Mouse (Mus musculus) thymus, adult 2 months (tissue): ENCODE measurements at regions not wholly inside any gene's neighbourhood (a gene's known extent, or its start where the extent isn't known, plus 50 kb on each side); places are given as distances from the start of the nearest gene placed in this dataset.

ENCODE experiments used
- DNase-seq: peaks from one replicate; pipeline ENCODE4 v3.0.0; 2021
- H3K27ac ChIP-seq: fragments of 200-500 bp; 2 replicates; pipeline ENCODE4 v1.5.1; 2012; ENCODE audit warnings: low read length, control low read depth; ENCODE audit not compliant: control insufficient read depth, insufficient read depth
- H3K27me3 ChIP-seq: fragments of 200-500 bp; 2 replicates; pipeline ENCODE4 v1.6.1; 2012; ENCODE audit warnings: mild to moderate bottlenecking, low read length, moderate library complexity, mixed read lengths; ENCODE audit not compliant: control insufficient read depth, insufficient read depth
- H3K36me3 ChIP-seq: fragments of 200-500 bp; 2 replicates; pipeline ENCODE4 v1.6.1; 2012; ENCODE audit warnings: mild to moderate bottlenecking, low read length, moderate library complexity; ENCODE audit not compliant: control insufficient read depth, insufficient read depth
- H3K4me1 ChIP-seq: fragments of 200-500 bp; replicated peaks from 2 replicates; pipeline ENCODE4 v1.6.1; 2012; ENCODE audit warnings: low read length; ENCODE audit not compliant: control insufficient read depth, insufficient read depth
- H3K4me3 ChIP-seq: fragments of 200-500 bp; 2 replicates; pipeline ENCODE4 v1.5.1; 2012; ENCODE audit warnings: mild to moderate bottlenecking, low read length, control low read depth, moderate library complexity; ENCODE audit not compliant: control insufficient read depth, insufficient read depth
- CTCF ChIP-seq: fragments of 200-500 bp; IDR thresholded peaks from 2 replicates; pipeline ENCODE4 v1.5.1; 2012; ENCODE audit warnings: mild to moderate bottlenecking, control low read depth, low read length, moderate library complexity, borderline replicate concordance; ENCODE audit not compliant: control insufficient read depth, poor library complexity, insufficient read depth; ENCODE audit errors: extremely low read depth
- POLR2A ChIP-seq: fragments of 200-500 bp; IDR thresholded peaks from 2 replicates; pipeline ENCODE4 v1.6.1; 2012; ENCODE audit warnings: mild to moderate bottlenecking, low read length, control low read depth, moderate library complexity; ENCODE audit not compliant: control insufficient read depth, poor library complexity, insufficient read depth; ENCODE audit errors: extremely low read depth
- WGBS: fragments of 180-500 bp; shearing (Covaris S2); methylation state at CpG from one replicate; pipeline ENCODE4 v1.1.7; 2018; 5-methylcytosine and 5-hydroxymethylcytosine counted together

- no peak for DNase-seq
- H3K27me3 ChIP-seq = no peaks in the 10 kb centered on the region
- WGBS = 96% methylated on average over 3 of the region's 3 CpGs
- TF ChIP-seq POLR2A (no peak), CTCF (no peak)
- no peaks in the 10 kb centered on the region for H3K4me1 ChIP-seq
- H3K36me3 ChIP-seq = no peaks in the 10 kb centered on the region
- no peak overlapping the region for H3K4me3 ChIP-seq
- H3K27ac ChIP-seq = no peak overlapping the region
These were observed 167.3 kb downstream of the Rab11fip4 start for GRCm38 (mm10) chr11:79758281-79758680.

DNA sequence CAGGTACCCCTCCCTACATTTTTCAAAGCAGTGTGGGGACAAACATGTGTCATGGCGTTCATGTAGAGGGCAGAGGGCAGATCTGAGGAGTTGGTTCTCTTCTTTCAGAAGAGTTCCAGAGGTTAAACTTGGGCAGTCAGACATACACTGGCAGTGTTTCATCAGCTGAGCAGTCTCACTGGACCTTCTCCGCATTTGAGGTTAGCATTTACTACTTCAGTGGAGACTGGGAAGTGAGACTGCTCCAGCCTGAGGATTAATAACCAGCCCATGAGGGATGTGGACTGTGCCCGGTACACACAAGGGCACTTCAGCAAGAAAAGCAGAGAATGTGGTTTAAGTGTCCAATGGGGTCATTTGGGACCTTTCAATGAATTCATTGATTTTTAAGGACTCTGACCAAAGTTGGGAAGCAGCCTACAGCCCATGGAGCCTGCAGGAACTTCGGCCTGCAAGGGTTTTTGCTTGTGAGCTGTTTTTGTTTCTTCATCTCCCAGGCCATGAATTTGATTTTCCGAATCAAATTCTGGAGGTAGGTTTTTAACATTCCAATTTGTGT, 166.6 kb downstream of the Rab11fip4 start:
- Histone ChIP-seq H3K36me3 (no peaks in the 10 kb centered on the region), H3K27me3 (no peaks in the 10 kb centered on the region), H3K27ac (no peak overlapping the region), H3K4me1 (no peaks in the 10 kb centered on the region), H3K4me3 (no peak overlapping the region)
- WGBS = 95% methylated on average over 5 of the region's 5 CpGs
- TF ChIP-seq CTCF (no peak), POLR2A (no peak)
- DNase-seq = no peak

DNA sequence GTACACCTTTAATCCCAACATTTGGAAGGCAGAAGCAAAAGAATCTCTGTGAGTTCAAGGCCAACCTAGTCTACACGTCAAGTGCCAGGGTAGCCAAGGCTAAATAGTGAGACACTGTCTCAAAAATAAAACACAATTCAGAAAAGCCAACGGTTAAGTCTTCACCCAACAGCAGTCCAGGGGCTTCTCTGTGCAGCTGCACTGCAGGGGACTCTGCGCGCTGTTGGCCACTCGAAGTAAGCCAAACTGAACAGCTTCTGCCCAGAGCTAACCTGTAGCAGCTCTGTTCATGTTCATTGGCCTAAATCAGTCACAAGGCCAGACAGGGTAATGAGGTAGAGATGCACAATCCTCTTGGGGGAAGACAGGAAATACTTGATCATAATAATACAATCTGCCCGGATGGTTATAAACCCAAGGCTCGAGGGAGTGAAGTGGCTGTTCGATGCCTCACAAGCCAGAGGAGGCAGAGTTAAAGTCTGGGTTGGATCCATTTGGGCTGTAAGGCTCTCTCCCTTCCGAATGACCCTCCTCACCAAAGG, 165.4 kb downstream of the Rab11fip4 start:
- no peak overlapping the region for H3K27ac ChIP-seq
- TF ChIP-seq CTCF (no peak), POLR2A (no peak)
- no peak for DNase-seq
- no peaks in the 10 kb centered on the region for H3K36me3 ChIP-seq
- H3K27me3 ChIP-seq = no peaks in the 10 kb centered on the region
- H3K4me3 ChIP-seq = no peak overlapping the region
- no peaks in the 10 kb centered on the region for H3K4me1 ChIP-seq
- 97% methylated on average over 9 of the region's 9 CpGs for WGBS

DNA sequence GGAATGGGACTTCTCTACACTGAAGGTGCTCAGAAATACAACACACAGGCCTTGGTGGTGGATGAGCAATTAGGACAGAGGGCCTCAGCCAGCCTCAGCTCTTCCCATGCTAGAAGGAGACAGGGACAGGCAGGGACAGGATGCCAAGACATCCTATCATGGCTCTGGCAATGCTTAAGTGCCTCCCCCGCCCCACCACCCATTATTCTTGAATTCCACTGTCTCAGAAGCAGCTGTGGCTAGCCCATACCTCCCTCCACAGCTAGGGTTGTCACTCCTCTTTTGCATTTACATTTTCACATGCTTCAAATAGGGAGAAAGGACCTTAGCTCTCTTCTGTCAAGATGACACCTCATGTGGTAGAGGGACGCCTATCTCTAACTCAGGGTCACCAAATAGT, 162.5 kb downstream of the Rab11fip4 start:
- no peak overlapping the region for H3K27ac ChIP-seq
- WGBS = 92% methylated on average over 2 of the region's 2 CpGs
- TF ChIP-seq POLR2A (no peak), CTCF (no peak)
- DNase-seq = no peak
- no peaks in the 10 kb centered on the region for H3K27me3 ChIP-seq
- no peaks in the 10 kb centered on the region for H3K36me3 ChIP-seq
- no peak overlapping the region for H3K4me3 ChIP-seq
- H3K4me1 ChIP-seq = no peaks in the 10 kb centered on the region

GRCm38 (mm10) chr11:79752717-79753480, 161.9 kb downstream of the Rab11fip4 start:
- 93% methylated on average over 7 of the region's 7 CpGs for whole genome bisulfite sequencing
- DNase-seq = no peak
- Histone ChIP-seq H3K4me3 (no peak overlapping the region), H3K4me1 (no peaks in the 10 kb centered on the region), H3K27me3 (no peaks in the 10 kb centered on the region), H3K36me3 (no peaks in the 10 kb centered on the region), H3K27ac (no peak overlapping the region)
- no peak for TF ChIP-seq POLR2A
- no peak for TF ChIP-seq CTCF

GRCm38 (mm10) chr11:79751751-79752716, 161.0 kb downstream of the Rab11fip4 start:
- 95% methylated on average over 14 of the region's 14 CpGs for WGBS
- H3K27ac ChIP-seq = no peak overlapping the region

More at GRCm38 (mm10) chr11:79751751-79752716, 161.0 kb downstream of the Rab11fip4 start:
- TF ChIP-seq CTCF = no peak
- TF ChIP-seq POLR2A = no peak
- H3K4me1 ChIP-seq = no peaks in the 10 kb centered on the region
- DNase-seq = no peak
- no peaks in the 10 kb centered on the region for H3K27me3 ChIP-seq
- H3K4me3 ChIP-seq = no peak overlapping the region
- H3K36me3 ChIP-seq = no peaks in the 10 kb centered on the region
